Mouse (Mus musculus) layer of hippocampus, adult 18-20 months (tissue): ENCODE results near the gene 9230113P08Rik. TPM values are rescaled to one million over a fixed set of nuclear protein-coding genes. Genes with fewer than 3 reads are reported as not detected.
"Not testable (repeated sequence)": the region's sequence is repeated elsewhere in the genome, so short reads cannot be mapped to it uniquely, and the experiment has no call there.

Experiments
- DNase-seq, 2 experiments: peaks; one replicate each; pipeline ENCODE4 v3.0.0; 2022; ENCODE audit warnings: low spot score in 2 of 2
- long read RNA-seq: library from polyadenylated mRNA; stranded (forward); transcript quantifications from one replicate; pipeline ENCODE4 v2.0.0, GENCODE M21; 2021
- total RNA-seq, 2 experiments: library from RNA; stranded (reverse); gene quantifications; 2 replicates each; pipeline ENCODE4 v1.2.3; 2021

Gene 9230113P08Rik
- total RNA-seq: under 1 TPM in 1 of 2 experiments, not detected in 1; 0.20 TPM
- long read RNA-seq: 0 reads

DNA sequence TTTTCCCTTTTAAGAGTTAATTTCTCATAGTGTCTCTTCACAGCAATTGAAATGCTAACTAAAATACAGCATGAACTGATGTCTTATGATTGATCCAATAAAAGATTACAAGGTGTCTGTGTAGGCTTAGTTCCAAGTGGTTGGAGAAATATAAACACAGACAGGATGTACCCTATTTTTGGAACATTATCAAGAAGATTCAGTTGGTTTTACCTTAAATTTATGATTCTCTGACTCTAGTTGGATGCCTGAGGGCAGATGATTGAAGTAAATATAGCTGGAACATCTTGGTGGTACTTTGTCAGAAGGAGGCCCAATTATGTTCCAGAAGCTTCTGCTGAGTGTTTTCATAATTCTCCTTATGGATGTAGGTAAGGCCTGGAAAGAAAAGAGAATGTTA lies at the start of gene 9230113P08Rik:
Gene 9230113P08Rik, plus strand, starts transcription at position 301 of the 400 bp plus-strand sequence.
- not testable (repeated sequence) for DNase-seq

- peak; percentile 41 to 67 for DNase-seq
These were observed 15.1 kb upstream of the 9230113P08Rik start for GRCm38 (mm10) chr9:35893112-35893511.

DNA sequence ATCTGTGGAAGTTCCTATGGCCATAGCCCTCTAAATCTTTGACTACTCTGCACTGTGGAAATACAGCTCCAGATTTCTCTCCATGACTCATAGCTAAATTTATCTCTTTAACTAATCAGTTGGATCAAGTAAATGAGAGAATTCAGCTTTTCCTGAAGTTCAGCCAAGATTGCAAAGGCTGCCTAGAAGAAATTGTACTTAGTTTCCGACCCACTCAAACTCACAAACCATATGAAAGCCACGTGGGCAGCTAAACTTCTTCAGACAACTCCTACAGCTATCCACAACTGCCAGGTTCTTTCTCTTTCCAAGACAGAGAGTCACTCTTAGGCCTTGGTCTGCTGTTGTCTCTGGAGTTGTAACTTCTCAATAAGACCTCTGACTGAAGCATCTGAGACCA lies 3.7 kb upstream of the 9230113P08Rik start:
- peak; percentile 26 to 75 for DNase-seq

DNA sequence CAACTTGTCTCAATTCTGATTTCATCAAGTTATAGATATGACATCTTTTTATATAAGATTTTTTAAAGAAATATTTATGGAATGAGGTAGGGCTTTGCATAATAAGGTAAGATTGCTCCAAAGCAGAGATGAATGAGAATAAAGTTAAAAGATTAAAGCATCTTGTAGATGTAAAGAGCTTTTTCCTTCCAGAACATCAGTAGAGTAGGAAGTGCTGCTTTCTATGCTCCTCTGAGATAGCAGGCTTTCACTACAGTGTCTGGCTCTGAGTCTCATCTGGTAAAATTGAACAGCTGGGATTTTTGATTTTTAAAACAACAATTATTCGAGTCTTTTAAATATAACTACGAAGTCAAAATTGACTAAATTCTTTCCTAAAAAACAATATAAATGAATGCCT lies 22.6 kb downstream of the 9230113P08Rik start:
- peak in 1 of 2 experiments; percentile 8 for DNase-seq

Other genes starting within 250 kb of the 9230113P08Rik start
- not detected for gene Pate1, start 221.0 kb upstream of the 9230113P08Rik start, total RNA-seq
- gene Gm17677, start 167.4 kb upstream of the 9230113P08Rik start, total RNA-seq: not detected
- not detected for gene Gm17727, start 130.3 kb upstream of the 9230113P08Rik start, total RNA-seq
- gene Gm27235, start 118.3 kb upstream of the 9230113P08Rik start, total RNA-seq: not detected
- gene D730048I06Rik, start 118.3 kb upstream of the 9230113P08Rik start, total RNA-seq: not detected
- not detected for gene 9230110F15Rik, start 64.3 kb upstream of the 9230113P08Rik start, total RNA-seq
- not detected for gene Gm5916, start 220.4 kb downstream of the 9230113P08Rik start, total RNA-seq